Mouse (Mus musculus): ENCODE results near the gene Olfr137. TPM values are rescaled to one million over a fixed set of nuclear protein-coding genes. Genes with fewer than 3 reads are reported as not detected.

Gene Olfr137
- not detected for polyA plus RNA-seq (2017; shearing (Covaris generic))

GRCm38 (mm10) chr17:38307470-38307869 is at the start of gene Olfr137:
TSS of gene Olfr137 (minus strand) at chr17:38307570.

GRCm38 (mm10) chr17:38329531-38329930 is 22.2 kb upstream of the Olfr137 start, which contains the start of gene Olfr136:
TSS of gene Olfr136 (plus strand) at chr17:38329831.

GRCm38 (mm10) chr17:38260735-38261134 is 46.6 kb downstream of the Olfr137 start, which contains the start of gene Olfr138:
TSS of gene Olfr138 (plus strand) at chr17:38261035.

Other genes starting within 250 kb of the Olfr137 start
- gene Olfr129, start 247.5 kb downstream of the Olfr137 start, polyA plus RNA-seq (2017; shearing (Covaris generic)) = 0.15 TPM
- gene Olfr130, start 243.6 kb downstream of the Olfr137 start, polyA plus RNA-seq (2017; shearing (Covaris generic)) = not detected
- gene Olfr131, start 218.9 kb downstream of the Olfr137 start, polyA plus RNA-seq (2017; shearing (Covaris generic)) = not detected
- not detected for gene Olfr132, start 173.0 kb downstream of the Olfr137 start, polyA plus RNA-seq (2017; shearing (Covaris generic))
- not detected for gene Olfr133, start 162.3 kb downstream of the Olfr137 start, polyA plus RNA-seq (2017; shearing (Covaris generic))
- gene Olfr134, start 136.2 kb downstream of the Olfr137 start, polyA plus RNA-seq (2017; shearing (Covaris generic)) = not detected
- gene Olfr135, start 103.2 kb downstream of the Olfr137 start, polyA plus RNA-seq (2017; shearing (Covaris generic)) = not detected
- gene Olfr138, start 46.5 kb downstream of the Olfr137 start, polyA plus RNA-seq (2017; shearing (Covaris generic)) = not detected
- not detected for gene Olfr136, start 22.3 kb upstream of the Olfr137 start, polyA plus RNA-seq (2017; shearing (Covaris generic))
- gene Esp36, start 112.6 kb upstream of the Olfr137 start, polyA plus RNA-seq (2017; shearing (Covaris generic)) = not detected
- 0.32 TPM for gene Esp34, start 246.6 kb upstream of the Olfr137 start, polyA plus RNA-seq (2017; shearing (Covaris generic))